Mouse (Mus musculus): ENCODE results near the gene Sprr2a3.
"Not testable (repeated sequence)": the region's sequence is repeated elsewhere in the genome, so short reads cannot be mapped to it uniquely, and the experiment has no call there.

The Sprr2a3 gene

DNA sequence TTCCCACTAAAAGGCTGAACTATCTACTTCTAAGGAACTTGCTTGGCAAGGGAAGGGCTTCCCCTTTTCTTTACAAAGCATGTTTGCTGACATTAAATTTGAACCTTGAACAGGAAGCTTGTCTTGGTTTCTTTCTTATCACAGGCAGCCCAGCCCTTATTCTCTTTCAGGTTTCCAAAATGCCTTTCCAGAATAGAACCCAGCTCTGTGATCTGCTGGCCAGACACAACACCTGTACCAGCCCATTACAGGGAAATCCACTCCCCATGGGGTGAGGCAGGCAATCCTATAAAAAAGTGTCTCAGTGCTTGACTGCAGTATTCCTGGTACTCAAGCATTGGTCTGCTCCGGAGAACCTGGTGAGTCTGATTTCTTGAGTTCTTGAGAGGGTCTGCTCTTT lies at the start of gene Sprr2a3:
Gene Sprr2a3, plus strand, starts transcription at position 317 of the 400 bp plus-strand sequence.
- DNase-seq (ENCODE audit: low read depth, low spot score): not testable (repeated sequence)

DNA sequence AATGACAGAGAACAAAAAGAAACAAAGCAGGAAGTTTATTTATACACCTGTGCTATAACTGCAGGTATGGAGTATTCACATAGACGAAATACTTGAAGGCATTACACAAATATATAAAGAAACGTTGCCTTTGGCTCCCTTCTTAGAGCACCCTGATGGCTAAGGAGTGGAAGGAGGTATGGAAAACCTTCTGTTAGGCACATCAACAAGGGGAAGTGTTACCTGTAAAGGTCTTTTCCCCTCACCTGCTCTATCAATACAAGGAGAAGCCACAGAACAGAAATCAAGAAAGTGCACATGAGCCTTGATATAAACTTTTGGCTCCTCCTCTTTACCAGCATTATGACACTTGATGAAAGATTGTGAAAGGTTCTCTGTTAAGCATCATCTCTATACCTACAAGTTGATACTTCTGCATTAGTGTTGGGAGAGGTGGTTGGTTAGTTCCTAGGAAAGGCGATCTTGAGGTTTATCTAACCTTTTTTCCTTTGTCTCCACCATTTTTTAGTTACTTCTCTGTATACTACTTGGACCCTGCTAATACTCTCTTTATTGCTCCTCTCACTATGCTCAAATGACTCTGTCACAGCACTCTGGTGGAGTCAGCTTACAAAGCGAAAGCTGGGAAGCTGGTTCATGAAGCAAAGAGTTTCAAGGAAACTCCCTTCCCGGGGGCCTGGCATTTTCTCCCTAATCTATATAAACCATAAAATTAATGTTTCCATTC lies 48.6 kb upstream of the Sprr2a3 start:
- not testable (repeated sequence) for DNase-seq (ENCODE audit: low read depth, low spot score)

GRCm38 (mm10) chr3:92238736-92239135 lies 46.5 kb upstream of the Sprr2a3 start:
- DNase-seq (ENCODE audit: low read depth, low spot score): not testable (repeated sequence)

DNA sequence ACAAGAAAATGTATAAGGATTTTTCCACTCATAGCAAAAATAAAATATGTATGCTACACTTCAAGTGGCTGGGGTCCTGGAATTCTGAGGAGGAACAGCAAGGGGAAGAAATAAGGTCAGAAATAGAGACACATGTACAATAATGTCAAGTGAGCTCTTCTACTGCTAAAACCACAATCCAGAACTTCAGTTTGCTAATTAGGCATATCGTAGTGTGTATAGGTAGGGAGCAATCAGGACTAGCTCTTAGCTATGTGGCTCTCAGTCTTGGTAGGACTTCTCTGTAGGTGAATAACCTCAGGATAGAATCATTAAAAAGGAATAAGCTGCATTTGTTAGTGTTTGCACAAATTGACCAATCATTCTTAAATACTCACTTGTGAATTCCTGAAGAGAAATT lies 46.0 kb upstream of the Sprr2a3 start:
- DNase-seq (ENCODE audit: low read depth, low spot score): not testable (repeated sequence)

DNA sequence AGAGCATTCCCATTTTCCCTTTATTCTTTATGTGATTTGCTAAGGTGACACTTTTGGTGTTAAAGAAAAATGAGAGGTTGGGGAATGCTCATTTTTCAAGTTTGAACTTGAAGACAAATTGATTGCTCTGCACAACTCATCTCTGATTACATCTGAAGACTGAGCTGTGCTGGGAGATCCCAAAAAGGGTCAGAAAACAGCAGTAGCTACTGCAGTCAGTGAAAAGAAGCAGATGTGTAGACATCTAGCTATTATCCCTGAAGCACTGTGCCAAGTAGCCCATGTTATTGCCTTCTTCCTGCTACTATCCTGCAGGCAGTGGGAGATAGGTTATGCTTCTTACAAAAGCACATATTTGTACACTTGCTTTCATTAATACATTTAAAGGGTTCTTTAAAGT lies 40.4 kb upstream of the Sprr2a3 start:
- not testable (repeated sequence) for DNase-seq (ENCODE audit: low read depth, low spot score)

- DNase-seq (ENCODE audit: low read depth, low spot score): not testable (repeated sequence)
Observed at GRCm38 (mm10) chr3:92246245-92246644, 39.0 kb upstream of the Sprr2a3 start.

DNA sequence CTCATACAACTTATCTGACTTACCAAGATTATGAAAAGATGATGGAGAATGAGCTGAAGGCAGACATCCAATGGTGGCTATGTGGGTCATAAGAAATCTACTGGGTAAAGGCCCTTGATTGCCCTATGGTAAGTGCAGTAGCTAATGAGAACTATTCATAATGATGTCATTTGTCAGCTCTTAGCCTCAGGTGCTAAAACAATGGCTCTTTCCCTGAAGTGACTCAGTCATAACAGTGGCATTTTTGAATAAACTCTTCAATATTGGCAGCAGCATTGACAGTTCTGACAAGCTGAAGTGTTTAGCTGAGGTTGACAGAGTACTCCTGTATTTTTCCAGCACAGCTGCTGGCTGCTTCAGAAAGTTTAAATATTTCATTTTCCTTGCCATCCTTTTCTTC lies 36.7 kb upstream of the Sprr2a3 start:
- DNase-seq (ENCODE audit: low read depth, low spot score): not testable (repeated sequence)

DNA sequence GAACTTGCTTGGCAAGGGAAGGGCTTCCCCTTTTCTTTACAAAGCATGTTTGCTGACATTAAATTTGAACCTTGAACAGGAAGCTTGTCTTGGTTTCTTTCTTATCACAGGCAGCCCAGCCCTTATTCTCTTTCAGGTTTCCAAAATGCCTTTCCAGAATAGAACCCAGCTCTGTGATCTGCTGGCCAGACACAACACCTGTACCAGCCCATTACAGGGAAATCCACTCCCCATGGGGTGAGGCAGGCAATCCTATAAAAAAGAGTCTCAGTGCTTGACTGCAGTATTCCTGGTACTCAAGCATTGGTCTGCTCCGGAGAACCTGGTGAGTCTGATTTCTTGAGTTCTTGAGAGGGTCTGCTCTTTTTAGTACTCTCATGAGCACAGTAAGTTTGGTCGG lies 34.8 kb upstream of the Sprr2a3 start:
- DNase-seq (ENCODE audit: low read depth, low spot score): not testable (repeated sequence)

DNA sequence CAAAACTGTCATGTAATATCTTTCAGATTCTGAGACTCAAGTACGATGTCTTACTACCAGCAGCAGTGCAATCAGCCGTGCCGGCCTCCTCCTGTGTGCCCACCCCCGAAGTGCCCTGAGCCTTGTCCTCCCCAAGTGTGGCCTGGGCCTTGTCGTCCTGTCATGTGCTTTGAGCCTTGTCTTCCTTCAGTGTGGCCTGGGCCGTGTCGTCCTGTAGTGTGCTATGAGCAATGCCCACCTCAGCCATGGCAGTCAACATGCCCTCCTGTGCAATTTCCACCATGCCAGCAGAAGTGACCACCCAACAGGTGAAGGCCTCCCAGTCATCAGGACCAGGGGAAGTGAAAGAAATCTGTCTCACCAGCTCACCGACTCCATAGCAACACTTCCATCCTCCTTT lies 31.4 kb upstream of the Sprr2a3 start:
- not testable (repeated sequence) for DNase-seq (ENCODE audit: low read depth, low spot score)

GRCm38 (mm10) chr3:92258526-92258925 lies 26.7 kb upstream of the Sprr2a3 start:
- not testable (repeated sequence) for DNase-seq (ENCODE audit: low read depth, low spot score)

DNA sequence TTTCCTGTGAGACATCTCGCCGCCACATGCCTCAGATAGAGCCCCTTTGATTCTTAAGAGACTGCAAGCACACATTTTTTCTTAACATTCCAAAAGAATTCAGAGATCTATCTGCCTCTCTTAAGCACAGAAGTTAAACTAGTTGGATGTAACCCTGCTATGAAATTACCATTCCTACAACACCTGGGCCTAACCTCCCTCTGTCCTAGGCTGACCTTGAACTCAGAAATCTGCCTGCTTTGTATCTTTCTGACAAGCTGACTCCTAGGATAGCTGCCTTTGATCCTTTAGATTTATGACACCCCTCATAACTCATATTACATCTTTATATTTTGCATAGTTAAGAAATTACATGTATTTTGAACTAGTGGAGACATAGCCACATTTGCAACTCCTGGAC lies 21.8 kb upstream of the Sprr2a3 start:
- DNase-seq (ENCODE audit: low read depth, low spot score): not testable (repeated sequence)

DNA sequence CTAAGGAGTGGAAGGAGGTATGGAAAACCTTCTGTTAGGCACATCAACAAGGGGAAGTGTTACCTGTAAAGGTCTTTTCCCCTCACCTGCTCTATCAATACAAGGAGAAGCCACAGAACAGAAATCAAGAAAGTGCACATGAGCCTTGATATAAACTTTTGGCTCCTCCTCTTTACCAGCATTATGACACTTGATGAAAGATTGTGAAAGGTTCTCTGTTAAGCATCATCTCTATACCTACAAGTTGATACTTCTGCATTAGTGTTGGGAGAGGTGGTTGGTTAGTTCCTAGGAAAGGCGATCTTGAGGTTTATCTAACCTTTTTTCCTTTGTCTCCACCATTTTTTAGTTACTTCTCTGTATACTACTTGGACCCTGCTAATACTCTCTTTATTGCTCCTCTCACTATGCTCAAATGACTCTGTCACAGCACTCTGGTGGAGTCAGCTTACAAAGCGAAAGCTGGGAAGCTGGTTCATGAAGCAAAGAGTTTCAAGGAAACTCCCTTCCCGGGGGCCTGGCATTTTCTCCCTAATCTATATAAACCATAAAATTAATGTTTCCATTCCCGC lies 13.7 kb upstream of the Sprr2a3 start:
- DNase-seq (ENCODE audit: low read depth, low spot score): not testable (repeated sequence)

- not testable (repeated sequence) for DNase-seq (ENCODE audit: low read depth, low spot score)
Observed at GRCm38 (mm10) chr3:92273504-92273903, 11.7 kb upstream of the Sprr2a3 start.

GRCm38 (mm10) chr3:92274018-92274417 lies 11.2 kb upstream of the Sprr2a3 start:
- DNase-seq (ENCODE audit: low read depth, low spot score): not testable (repeated sequence)

GRCm38 (mm10) chr3:92279663-92280062 lies 5.6 kb upstream of the Sprr2a3 start:
- DNase-seq (ENCODE audit: low read depth, low spot score): not testable (repeated sequence)

DNA sequence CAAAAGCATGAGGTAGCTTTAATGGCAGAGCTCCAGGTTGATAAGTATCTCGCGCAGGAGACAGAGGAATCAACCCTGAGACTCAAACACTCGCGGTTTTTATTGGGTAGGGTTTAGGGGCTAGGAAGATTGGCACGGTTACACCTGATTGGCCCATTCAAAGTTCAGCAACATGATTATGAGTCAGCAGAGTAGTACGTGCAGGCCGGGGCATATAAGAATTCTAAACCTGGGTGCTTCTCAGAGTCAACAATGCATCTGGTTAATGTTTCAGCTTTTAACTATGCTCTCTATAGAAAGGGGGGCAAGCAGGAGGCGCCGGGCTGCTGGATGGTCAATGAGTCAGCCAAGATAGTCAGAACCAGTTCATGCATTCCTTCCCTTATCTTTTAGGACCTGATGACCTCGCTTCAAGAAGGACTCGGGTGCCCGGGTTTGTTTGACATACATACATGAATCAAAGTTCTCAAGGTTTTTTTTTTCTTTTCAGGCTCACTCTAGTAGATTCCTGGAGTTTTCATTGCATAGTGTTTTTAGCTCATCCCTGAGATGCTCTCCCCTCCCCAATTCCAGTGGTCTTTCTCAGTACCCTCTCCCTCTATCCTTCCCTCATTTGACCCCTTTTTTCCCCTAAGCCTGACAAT lies 4.1 kb upstream of the Sprr2a3 start:
- DNase-seq (ENCODE audit: low read depth, low spot score): not testable (repeated sequence)

- not testable (repeated sequence) for DNase-seq (ENCODE audit: low read depth, low spot score)
Observed at GRCm38 (mm10) chr3:92288489-92288888, 3.3 kb downstream of the Sprr2a3 start.

GRCm38 (mm10) chr3:92307406-92307805 lies 22.2 kb downstream of the Sprr2a3 start:
- no peak for DNase-seq (ENCODE audit: low read depth, low spot score)

DNA sequence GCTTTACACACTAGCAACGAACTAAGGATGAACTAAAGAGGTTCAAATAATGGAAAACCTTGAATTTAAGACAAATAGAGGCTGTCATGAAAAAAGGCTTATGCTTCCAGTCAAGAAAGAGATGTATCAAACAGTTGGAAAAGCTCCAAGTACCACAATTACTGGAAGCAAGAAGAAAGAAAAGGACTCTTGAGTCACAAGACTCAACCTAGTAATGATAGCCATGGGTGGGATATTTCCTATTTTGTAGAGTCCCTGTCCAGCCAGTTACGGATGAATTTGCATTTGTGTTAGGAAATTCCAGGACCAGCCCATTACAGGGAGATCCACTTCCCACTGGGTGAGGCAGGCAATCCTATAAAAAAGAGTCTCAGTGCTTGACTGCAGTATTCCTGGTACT lies 31.1 kb downstream of the Sprr2a3 start, which contains the start of gene Sprr2b:
Gene Sprr2b, plus strand, starts transcription at position 301 of the 400 bp plus-strand sequence.
- peak; percentile 18 for DNase-seq (ENCODE audit: low read depth, low spot score)

DNA sequence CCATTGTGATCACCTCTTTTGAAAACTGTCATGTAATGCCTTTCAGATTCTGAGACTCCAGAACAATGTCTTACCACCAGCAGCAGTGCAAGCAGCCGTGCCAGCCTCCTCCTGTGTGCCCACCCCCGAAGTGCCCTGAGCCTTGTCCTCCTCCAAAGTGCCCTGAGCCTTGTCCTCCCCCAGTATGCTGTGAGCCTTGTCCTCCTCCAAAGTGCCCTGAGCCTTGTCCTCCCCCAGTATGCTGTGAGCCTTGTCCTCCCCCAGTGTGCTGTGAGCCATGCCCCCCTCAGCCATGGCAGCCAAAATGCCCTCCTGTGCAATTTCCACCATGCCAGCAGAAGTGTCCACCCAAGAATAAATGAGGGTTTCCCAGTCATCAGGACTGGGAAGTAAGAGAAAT lies 32.2 kb downstream of the Sprr2a3 start:
- no peak for DNase-seq (ENCODE audit: low read depth, low spot score)

DNA sequence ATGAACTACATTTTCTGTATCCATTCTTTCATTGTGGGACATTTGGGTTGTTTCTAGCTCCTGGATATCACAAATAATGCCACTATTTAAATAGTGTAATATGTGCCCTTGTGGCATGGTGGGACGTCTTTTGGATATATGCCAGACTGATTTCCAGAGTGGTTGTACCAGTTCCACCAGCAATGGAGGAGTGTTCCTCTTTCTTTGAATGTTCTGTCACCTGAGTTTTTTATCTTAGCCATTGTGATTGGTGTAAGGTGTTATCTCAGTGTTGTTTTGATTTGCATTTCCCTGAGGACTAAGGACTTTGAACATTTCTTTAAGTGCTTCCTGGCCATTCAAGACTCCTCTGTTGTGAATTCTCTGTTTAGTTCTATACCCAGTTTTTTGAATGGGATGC lies 51.1 kb downstream of the Sprr2a3 start:
- no peak for DNase-seq (ENCODE audit: low read depth, low spot score)

GRCm38 (mm10) chr3:92338840-92339239 lies 53.6 kb downstream of the Sprr2a3 start, which contains the start of gene Sprr2d:
TSS of gene Sprr2d (plus strand) at chr3:92339140.
- no peak for DNase-seq (ENCODE audit: low read depth, low spot score)
